Mouse (Mus musculus) kidney, postnatal 4 days (tissue): ENCODE results near the gene Gpcpd1.

Experiments used
- DNase-seq, 2 experiments: peaks; one replicate each; pipeline ENCODE4 v3.0.0; 2021; ENCODE audit warnings: mixed read lengths in 2 of 2

Gene Gpcpd1

DNA sequence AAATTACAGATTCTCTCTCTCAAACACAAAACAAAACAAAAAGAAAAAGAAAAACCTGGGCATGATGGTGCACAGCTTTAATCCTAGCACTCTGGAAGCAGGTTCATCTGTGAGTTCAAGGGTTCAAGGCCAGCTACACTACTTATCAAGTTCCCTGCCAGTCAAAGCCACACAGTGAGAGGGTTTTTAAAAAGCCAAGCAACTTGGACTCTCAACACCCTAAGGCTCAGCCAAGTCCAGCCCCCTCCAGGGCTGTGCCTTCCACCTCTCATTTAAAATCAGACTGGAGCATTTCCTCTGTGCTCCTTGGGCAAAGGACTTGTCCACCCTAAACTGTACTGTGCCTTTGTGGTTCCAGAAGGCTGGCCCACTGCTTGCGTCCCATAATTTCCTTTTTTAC lies 3.3 kb downstream of the Gpcpd1 start:
- no peak for DNase-seq

DNA sequence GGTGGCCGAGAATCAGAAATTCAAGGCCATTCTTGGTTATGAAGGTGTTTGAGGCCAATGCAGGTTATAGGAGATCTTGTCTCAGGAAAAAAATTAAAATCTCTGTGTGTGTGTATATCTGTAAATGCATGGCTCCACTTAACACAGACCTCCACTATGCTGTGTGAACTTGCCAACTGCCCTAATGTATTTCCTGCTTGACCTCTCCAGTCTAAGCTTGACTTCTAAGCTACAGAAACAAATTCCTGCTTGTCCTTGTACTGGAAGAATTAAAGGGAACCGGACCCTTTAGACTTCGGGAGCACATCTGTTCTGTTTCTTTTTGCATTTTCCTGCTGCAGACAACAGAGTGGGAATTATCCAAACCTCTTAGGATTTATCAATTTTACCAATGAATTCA lies 4.4 kb downstream of the Gpcpd1 start:
- DNase-seq: no peak

DNA sequence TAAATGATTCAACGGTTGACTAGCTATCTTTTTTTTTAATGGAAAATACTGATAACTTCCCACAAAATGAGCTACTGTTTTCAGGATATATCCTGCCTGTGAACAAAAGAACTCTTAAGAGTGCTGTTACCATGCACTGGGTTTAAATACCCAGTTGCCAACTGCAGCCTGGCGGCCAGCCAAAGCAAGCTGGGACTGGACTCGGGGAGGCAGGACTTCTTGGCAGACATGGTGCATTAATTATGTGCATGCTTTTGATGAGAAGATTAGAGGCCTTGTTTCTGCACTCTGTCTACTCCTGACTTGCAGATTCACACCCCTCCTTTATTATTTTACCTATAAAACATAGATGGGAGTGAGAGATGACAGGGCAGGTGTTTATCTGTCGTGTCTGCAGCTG lies 5.3 kb downstream of the Gpcpd1 start:
- peak; percentile 82 to 88 for DNase-seq

DNA sequence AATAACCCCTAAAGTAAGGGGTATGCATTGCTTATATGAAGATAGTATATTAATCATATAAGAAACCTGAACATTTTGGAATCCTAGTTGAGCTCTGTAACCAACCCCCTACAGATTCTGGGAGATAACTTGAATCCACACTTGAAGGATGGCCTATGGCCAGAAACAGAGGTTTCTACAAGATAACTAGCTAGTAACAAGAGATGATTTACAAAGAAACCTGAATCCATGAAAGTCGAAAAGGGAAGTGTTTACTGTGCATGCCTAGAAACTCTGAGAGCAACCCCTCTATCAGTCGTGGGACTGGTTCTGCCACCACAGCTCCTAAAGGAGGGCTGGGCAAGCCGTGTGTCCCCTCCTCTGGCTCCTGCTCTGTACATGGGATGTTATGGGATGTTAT lies 7.8 kb downstream of the Gpcpd1 start:
- no peak for DNase-seq

DNA sequence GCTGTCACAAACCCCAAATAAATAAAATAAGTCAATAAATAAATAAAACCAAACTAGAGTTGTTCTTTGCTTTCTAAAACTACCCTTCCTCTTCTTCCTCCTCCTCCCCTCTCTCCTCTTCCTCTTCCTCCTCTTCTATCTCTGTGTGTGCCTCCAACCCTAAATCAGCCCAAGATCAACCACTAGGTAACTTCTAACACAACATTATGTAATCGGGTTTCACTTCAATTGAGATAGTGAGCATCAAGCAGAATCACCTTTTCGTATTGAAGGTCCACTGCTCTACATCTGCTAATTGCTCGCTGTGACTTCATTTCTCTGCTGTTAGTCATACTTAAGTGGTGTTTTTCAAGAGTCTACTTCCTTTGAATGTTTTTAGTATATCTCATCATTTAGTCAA lies 8.8 kb downstream of the Gpcpd1 start:
- no peak for DNase-seq

DNA sequence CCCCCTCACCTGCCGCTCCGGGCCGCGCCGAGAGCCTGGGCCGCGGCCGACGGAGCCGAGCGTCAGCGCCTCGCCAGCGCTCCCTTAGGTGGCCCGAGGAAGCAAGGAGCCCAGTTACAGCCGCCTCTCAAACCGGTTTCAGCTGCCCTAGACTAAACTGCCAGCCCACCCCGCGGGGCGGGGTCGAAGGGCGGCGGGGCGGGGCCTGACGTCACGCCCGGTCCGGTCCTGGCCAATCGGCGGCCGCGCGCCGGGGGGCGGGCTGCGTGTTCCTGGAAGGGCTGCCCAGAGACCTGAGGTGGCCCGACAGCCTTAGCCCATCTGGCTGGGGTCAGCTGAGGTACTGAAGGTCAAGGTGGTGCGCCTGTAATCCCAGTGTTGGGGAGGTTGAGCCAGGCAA lies 9.5 kb downstream of the Gpcpd1 start:
- peak; percentile 97 to 98 for DNase-seq

DNA sequence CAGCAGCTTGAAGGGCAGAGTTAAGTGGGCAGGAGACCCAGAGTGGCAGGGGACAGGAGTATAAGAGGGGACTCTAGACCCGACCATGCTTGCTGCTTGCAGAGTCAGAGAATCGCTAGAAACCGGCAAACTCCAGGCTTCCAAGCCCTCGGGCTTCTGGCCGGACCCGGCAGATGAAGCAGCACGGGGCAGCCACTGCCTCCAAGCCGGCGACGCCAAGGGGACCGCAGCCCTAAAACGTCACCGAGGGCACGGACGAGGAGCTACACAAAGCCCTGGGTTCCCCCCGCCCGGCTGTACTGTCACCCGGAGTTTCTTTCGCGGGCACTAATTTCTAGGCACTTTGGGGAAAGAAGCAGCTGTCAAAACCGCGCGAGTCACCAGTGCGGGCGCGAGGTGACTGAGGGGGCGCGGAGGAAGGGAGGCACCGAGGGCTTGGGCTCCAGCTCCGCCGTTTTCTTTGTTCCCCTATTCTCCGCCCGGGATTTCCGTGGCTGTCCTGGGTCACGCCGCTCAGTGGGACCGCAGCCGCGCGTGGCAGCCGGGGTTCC lies 10.0 kb downstream of the Gpcpd1 start:
- DNase-seq: peak; percentile 69 to 81

DNA sequence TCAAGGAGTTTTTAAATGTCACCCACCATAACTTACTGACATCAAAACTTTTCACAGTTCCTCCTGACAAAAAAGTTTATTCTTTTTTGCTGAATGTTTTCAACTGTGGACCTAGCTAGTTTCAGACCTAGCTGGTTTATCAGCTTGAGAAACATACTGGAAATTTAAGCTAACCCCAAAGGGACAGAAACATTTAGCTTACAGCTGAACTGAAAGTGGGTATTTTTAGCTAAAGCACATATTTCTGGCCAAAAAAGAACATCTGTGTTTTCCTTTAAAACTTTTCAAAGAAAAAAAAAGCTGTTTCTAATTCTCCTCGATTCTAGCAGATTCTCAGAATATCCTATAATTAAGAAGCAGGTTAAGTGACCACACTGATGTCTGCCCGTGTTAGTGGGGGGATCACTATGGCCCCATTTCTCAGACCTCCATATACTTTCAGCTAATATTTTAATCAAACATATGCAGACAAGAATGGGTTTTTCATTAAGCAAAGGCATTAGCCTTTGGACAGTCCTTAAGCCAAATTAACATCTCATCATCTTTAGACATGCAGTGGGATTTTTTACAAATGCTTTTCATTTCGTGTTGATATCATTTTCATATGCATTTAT lies 10.9 kb downstream of the Gpcpd1 start:
- no peak for DNase-seq

DNA sequence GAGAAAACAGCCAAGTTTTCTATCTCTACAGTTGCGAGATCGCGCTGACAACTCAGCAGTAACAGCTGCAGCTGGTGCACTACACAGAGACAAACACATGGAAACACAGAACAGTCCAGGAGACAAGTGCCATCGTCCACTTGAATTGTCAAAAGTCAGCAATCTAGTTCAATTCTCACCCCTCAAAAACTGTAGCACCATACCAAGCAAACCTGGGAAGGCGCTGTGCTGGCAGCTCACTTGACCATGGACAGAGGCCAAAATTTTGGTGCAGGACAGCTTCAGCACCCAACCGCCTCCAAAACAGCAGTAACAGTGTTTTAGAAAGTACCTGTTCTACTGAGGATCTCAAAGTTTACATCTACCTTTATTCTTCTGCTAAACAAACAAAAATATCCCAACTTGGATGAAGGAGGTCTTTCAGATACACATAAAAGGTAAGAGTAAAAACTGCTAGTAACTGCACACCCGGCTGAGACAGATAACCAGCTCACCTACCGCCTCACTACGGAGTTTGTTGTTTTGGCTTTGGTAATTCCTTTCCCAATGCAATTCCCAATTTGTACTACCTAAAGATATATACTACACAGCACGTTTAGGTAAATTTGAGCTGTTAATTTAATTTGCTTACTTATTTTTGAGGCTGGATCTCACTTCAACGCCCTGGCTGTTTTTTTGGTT lies 11.6 kb downstream of the Gpcpd1 start:
- DNase-seq: peak; percentile 32 to 46

DNA sequence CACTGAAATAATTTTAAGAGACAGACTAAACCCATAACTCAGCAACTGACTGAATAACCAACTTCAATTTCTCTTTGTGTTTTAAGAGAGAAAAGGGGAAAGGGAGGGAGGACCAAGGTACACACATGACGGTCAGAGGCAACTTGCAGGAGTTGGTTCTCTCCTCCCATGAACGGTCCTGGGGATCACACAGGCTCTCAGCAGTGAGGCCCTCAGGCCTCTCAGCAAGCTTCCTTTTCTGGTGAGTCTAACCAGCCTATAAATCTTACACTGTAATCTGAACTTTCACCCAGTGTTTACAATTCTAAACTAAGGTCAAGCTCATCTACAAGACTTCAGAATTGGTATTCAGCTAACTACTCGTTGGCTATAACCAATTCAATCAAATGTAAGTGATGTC lies 12.3 kb downstream of the Gpcpd1 start:
- no peak for DNase-seq

DNA sequence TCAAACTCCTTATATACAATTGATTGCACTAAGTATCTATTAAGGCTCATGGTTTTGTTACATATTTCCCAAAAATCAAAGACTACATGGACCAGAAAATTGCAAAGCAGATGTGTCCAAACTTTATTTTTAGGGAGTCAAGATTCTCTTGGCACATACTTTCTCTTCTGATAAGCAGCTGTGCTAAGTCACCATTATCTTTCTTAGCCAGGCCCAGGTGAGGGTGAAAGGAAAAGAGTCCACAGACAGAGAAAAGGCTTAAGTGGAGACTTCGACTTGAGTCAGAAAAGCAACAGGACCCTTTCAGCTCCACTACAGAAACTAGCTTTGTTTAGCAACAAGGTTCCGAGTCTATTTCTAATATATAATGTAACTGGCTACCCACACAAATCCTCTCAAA lies 14.2 kb downstream of the Gpcpd1 start:
- no peak for DNase-seq

DNA sequence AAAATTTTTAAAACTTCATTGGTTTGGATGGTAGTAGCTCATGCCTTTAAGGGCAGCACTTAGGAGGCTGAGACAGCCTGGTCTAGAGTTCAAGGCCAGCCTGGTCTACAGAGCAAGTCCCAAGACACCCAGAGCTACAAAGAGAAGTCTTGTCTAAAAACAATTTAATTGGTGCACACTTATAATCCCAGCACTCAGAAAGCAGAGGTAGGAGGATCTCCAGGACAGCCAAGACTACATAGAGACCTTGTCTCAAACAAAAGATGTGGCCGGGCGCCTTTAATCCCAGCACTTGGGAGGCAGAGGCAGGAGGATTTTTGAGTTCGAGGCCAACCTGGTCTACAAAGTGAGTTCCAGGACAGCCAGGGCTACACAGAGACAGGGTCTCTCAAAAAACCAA lies 14.9 kb downstream of the Gpcpd1 start:
- DNase-seq: no peak

DNA sequence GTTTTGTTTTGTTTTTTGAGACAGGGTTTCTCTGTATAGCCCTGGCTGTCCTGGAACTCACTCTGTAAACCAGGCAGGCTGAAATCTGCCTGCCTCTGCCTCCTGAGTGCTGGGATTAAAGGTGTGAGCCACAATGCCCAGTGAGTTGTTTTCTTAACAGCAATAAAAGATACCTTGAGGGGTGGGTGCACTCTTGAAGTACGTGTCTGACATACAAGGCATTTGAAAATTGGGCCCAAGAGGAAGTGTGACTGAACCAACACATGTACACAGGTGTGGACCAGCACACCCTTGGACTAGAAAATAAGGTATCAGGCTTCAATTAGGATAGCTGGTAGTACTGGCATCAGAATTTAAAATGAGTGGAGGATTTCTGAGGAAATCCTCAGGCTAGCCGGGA lies 16.2 kb downstream of the Gpcpd1 start:
- DNase-seq: no peak

DNA sequence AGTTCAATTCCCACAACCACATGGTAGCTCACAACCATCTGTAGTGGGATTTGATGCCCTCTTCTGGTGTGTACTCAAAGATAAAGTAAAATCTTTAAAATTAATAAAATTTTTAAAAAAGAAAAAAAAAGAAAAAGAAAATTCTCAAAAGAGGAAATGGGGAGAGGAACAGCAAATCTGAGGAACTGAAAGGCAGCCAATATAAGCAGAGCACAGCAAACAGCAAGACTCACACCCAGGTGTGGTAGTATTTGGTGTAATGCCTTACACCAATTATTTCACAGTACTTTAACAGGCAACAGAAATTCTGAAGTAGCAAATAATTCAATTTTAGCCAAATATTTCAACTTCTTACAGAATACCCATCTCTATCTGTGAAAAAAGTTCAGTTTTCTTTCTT lies 16.7 kb downstream of the Gpcpd1 start:
- DNase-seq: no peak

DNA sequence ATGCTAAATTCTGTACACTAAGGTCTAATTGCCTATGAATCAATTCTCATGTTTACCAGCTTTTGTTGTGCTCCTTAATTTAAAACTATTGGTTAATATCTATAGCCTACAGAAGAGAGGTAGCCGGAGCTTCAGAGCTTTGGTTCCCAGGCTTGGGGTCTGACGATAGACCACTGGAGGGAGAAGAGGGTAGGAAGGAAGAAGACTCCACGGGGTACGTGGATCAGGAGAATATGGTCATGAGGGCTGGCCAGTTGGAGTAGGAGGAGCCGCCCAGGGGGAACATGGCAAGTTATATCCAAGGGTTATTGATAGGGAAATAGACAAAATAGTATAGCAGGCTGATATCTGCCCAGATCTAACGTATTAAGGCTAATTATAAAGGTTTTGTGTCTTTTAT lies 17.8 kb downstream of the Gpcpd1 start:
- DNase-seq: no peak

DNA sequence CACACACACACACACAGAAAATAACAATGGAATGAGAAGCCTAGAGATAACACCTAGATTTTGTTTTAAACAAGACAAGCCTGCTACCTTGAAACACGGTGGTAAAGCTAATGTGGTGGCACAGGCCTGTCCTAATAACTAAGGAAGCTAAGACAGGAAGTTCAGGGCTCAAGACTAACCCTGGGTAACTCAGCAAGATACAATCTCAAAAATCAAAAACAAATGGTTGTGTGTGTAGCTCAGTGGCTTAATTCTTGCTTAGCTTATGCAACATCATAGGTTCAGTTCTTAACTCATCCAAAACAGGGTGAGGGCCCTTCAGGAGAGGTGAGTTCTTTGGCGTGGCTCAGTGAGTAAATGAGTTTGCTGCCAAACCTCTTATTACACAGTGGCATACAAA lies 20.1 kb downstream of the Gpcpd1 start:
- no peak for DNase-seq

DNA sequence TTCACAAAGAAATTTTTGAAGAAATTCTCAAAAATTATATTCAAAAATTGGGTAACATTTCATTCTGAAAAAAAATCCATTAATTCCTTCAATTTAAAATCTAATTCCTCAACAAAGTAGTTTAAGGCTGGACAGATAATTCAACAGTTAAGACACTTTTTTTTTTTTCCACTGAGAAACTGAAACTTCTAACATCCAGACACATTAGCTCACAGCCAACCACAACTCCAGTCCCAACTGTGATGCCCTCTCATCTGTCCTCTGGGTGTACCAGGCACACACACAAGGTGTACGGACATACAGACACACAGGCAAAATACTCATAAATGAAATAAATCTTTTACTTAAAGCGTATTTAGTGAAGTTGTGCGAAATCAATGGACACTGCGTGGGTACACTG lies 25.7 kb downstream of the Gpcpd1 start:
- no peak for DNase-seq

DNA sequence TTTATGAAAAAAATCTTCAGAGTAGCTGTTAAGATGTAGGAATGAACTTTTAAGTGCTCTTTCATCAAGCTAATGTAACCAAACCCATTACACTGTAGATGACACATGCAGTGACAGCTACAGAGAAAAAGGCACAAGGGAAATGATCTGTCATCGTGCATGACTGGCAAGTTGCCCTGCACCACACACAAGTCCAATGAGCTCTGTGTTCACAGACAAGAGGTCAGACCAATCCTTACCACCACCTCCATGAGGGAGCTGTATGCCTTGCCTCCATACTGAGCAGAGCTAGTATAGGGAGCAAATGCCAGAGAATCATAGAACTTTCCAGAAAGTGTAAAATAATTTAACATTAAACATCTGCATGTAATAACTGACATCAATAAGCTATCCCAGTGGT lies 59.7 kb downstream of the Gpcpd1 start:
- no peak for DNase-seq

DNA sequence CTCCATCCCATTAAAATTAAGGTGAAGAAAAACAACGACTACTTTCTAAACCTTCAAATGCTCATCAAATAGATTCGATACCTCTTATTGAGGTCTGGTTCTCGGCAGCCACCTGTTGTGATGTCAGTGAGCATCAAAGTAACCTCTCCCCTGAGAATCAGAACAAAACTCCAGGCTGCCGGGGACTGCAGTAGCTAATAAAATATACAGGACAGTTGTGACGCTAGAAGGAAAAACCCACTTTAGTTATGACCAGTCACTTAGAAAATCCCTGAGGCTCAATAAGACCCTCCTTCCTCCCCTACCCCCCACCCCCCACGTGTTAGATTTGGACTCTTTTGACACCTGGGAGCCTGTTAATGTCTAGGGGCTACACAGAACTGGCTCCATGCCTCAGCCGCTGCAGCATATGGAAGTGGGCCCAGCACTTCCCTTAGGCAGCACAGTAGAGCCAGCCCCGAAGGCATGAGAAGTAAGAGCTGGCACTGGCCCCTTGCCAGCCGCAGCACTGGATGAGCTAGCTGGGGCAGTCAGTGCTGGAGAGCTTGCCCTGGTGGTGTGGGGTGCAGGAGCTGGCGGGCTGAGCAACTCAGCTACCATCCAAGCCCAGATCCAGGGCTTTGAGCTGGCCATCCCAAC lies 60.5 kb downstream of the Gpcpd1 start:
- peak in 1 of 2 experiments; percentile 26 for DNase-seq

DNA sequence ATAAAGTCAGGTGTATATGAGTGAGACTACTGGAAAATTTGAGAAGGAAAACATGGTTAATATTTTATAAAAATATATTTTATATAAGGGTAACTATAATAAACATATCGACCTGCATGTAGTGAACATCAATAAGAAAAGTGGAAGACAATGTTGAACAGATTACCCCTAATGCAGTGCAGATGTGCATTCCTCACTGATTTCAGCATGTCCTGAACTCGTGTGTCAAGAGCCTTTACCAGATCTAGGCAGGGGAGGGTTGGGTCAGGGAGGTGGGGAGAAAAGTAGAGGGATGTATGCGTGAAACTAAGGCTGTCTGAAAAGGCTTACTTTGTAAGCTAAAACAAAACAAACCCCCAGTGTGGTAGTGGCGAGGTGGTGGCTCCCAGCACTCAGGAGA lies 61.4 kb downstream of the Gpcpd1 start:
- DNase-seq: no peak

DNA sequence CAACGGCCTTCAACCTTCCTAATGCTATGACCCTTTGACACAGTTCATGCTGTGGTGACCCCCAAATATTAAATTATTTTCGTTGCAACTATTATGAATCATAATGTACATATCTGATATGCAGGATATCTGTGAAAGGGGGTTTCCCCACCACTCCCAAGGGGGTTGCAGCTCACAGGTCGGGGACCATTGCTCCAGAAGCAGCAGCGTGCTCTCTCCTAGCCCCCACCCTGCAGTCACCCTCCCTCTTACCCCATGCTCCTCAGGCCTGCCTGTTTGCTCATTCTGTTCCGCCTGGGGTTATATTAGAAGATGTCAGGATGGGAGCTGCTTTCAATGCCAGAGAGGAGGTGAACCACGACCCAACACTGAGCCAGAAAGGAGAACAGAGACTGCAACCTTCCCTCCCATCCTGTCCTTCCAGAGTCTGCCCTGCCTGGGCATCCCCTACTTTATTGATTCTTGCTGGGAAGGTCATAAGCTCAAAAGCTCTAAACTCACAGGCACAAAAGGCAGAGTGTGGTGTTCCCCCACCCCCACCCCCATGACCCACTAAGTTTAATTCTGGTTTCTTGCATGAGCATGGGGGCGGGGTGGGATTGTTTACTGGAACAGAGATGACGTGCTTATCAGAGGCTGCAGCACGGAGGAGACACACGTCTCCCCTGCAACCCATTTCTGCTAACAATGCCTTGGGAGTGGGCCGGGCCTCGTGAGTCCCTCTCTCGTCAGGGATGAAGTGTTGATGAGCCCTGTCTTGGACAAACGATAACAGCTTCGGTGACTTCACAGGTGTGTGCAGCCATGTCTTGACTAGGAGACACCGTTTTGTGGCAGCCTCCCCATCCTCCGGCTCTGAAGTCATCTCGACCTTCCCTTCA lies 69.3 kb downstream of the Gpcpd1 start:
- DNase-seq: no peak

DNA sequence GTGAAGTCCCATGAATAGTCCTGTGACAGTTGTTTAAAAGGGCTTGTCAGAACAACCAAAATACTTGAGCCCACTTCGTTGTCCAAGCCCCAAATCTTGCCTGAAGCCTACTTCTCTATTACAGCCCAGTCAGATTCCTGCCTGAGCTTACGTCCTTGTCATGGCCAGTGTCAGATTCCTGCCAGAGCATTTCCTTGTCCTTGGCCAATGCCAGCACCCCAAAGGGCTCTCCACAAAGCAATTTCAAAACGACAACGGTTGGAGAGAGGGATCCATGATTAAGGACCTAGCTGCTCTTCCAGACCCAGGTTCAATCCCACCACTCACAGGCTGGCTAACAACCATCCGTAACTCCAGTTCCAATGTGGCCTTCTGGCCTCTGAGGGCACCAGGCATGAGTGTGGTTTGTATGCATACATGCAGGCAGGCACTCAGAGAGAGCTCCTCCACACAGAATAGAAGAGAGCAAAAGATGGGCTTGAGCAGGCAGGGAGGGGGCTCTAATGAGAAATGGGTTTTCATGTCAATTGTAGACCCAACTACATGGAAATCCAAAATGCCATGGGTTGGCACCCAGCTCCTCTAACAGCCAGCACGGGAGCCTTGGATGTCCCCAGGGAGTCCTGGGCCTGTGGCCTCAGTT lies 70.2 kb downstream of the Gpcpd1 start:
- no peak for DNase-seq
